Mouse (Mus musculus): ENCODE results near the gene Slc39a5.

DNA sequence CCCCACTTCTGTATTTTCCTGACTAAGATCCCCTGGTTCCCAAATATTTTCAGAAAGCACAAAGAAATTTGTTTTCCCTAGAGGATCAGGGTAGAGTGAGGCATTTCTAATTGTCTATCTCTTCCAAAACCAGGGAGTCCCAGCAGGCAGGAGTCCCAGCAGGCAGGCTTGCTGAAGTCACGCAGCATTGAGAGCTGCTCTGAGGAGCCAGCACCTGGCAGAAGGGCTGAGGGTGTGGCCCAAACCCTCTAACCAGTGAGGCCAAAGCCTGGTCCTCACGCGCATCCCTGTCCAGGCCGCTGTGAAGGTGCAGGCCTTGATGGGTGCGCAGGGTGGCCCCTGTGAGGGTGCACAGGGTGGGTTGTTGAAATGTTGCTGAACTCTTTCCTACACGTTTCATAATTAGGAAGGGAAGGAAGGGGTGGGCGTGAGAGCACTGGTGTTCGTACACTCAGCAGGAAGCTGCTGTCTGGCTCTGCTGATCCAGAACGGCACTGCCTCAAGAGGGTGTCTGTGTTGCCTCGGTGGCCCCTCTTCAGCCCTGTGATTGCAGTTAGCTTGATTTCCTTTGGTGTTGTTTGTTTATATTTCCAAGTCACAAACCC is 37.7 kb upstream of the Slc39a5 start:
- TF ChIP-seq POLR2A (IDR thresholded peaks at IDR 0.05; ENCODE audit: insufficient read depth, low read depth, low read length) (no peak), CTCF (IDR thresholded peaks at IDR 0.05; ENCODE audit: insufficient read depth, low read depth, low read length) (no peak)
